Mouse (Mus musculus): ENCODE data around the gene Foxo4. TPM values are rescaled to one million over a fixed set of nuclear protein-coding genes. Genes with fewer than 3 reads are reported as not detected.
A peak's percentile ranks its signal among the peaks of the same experiment; 100 is the strongest.

Foxo4 gene
- polyA plus RNA-seq, 1 experiment from 2014 or later, result 1.3 TPM

- 91% methylated on average over 3 of the region's 3 CpGs for WGBS
Measured at GRCm38 (mm10) chrX:101287543-101287942, 33.2 kb downstream of the Foxo4 start.

GRCm38 (mm10) chrX:101288432-101288831 lies 34.1 kb downstream of the Foxo4 start:
- no peaks in the 10 kb centered on the region for H3K9me3 ChIP-seq (ENCODE audit: control insufficient read depth, low read length)
- H3K4me3 ChIP-seq (ENCODE audit: low read depth, low read length), result no peak overlapping the region
- no peak overlapping the region for H3K4me2 ChIP-seq
- DNase-seq (ENCODE audit: low spot score, missing footprints), result no peak
- H3K27ac ChIP-seq (ENCODE audit: low read depth, low read length), result no peak overlapping the region
- H3K36me3 ChIP-seq (ENCODE audit: control insufficient read depth, insufficient read depth, low read length), result no peaks in the 10 kb centered on the region; the same call in 1 of the 2 replicates
- H3K9ac ChIP-seq (ENCODE audit: low read length), result no peak overlapping the region
- ATAC-seq (ENCODE audit: low FRiP score), result no peak
- H3K4me1 ChIP-seq (ENCODE audit: control insufficient read depth, insufficient read depth, low read length), result no peaks in the 10 kb centered on the region
- no peaks in the 10 kb centered on the region; the same call in 1 of the 2 replicates for H3K27me3 ChIP-seq (ENCODE audit: control insufficient read depth, insufficient read depth, low read length)
- WGBS, result 94% methylated on average over 6 of the region's 6 CpGs

More at GRCm38 (mm10) chrX:101287543-101287942, 33.2 kb downstream of the Foxo4 start:
- Histone ChIP-seq H3K4me2 (no peak overlapping the region), H3K9ac (ENCODE audit: low read length) (no peak overlapping the region), H3K27ac (ENCODE audit: low read depth, low read length) (no peak overlapping the region), H3K4me3 (ENCODE audit: low read depth, low read length) (no peak overlapping the region), H3K27me3 (ENCODE audit: control insufficient read depth, insufficient read depth, low read length) (no peaks in the 10 kb centered on the region), H3K36me3 (ENCODE audit: control insufficient read depth, insufficient read depth, low read length) (no peaks in the 10 kb centered on the region; the same call in none of the 2 replicates), H3K4me1 (ENCODE audit: control insufficient read depth, insufficient read depth, low read length) (no peaks in the 10 kb centered on the region), H3K9me3 (ENCODE audit: control insufficient read depth, low read length) (no peaks in the 10 kb centered on the region)
- ATAC-seq (ENCODE audit: low FRiP score) (no peak), DNase-seq (ENCODE audit: low spot score, missing footprints) (no peak)

- DNase-seq (ENCODE audit: low spot score, missing footprints) (no peak), ATAC-seq (ENCODE audit: low FRiP score) (no peak)
- Histone ChIP-seq H3K4me2 (no peak overlapping the region), H3K27me3 (ENCODE audit: control insufficient read depth, insufficient read depth, low read length) (no peaks in the 10 kb centered on the region; the same call in 1 of the 2 replicates), H3K36me3 (ENCODE audit: control insufficient read depth, insufficient read depth, low read length) (no peaks in the 10 kb centered on the region; the same call in 1 of the 2 replicates), H3K9me3 (ENCODE audit: control insufficient read depth, low read length) (no peaks in the 10 kb centered on the region), H3K4me1 (ENCODE audit: control insufficient read depth, insufficient read depth, low read length) (no peaks in the 10 kb centered on the region), H3K27ac (ENCODE audit: low read depth, low read length) (no peak overlapping the region), H3K9ac (ENCODE audit: low read length) (no peak overlapping the region), H3K4me3 (ENCODE audit: low read depth, low read length) (no peak overlapping the region)
- 87% methylated on average over 7 of the region's 7 CpGs for WGBS
Measured at GRCm38 (mm10) chrX:101289037-101289436, 34.7 kb downstream of the Foxo4 start.

GRCm38 (mm10) chrX:101290111-101290510 lies 35.8 kb downstream of the Foxo4 start:
- Histone ChIP-seq H3K27ac (ENCODE audit: low read depth, low read length) (no peak overlapping the region), H3K9me3 (ENCODE audit: control insufficient read depth, low read length) (no peaks in the 10 kb centered on the region), H3K4me2 (no peak overlapping the region), H3K9ac (ENCODE audit: low read length) (no peak overlapping the region), H3K4me1 (ENCODE audit: control insufficient read depth, insufficient read depth, low read length) (no peaks in the 10 kb centered on the region), H3K4me3 (ENCODE audit: low read depth, low read length) (no peak overlapping the region), H3K27me3 (ENCODE audit: control insufficient read depth, insufficient read depth, low read length) (no peaks in the 10 kb centered on the region; the same call in 1 of the 2 replicates), H3K36me3 (ENCODE audit: control insufficient read depth, insufficient read depth, low read length) (no peaks in the 10 kb centered on the region; the same call in 1 of the 2 replicates)
- no peak for ATAC-seq (ENCODE audit: low FRiP score)
- 90% methylated on average over 10 of the region's 10 CpGs for WGBS
- DNase-seq (ENCODE audit: low spot score, missing footprints), result no peak

- Histone ChIP-seq H3K4me1 (ENCODE audit: control insufficient read depth, insufficient read depth, low read length) (peaks cover 17% of the 10 kb centered on the region), H3K9ac (ENCODE audit: low read length) (peak within 1 kb of the TSS; percentile 61), H3K36me3 (ENCODE audit: control insufficient read depth, insufficient read depth, low read length) (no peaks in the 10 kb centered on the region), H3K9me3 (ENCODE audit: control insufficient read depth, low read length) (no peaks in the 10 kb centered on the region), H3K4me3 (ENCODE audit: low read depth, low read length) (peak within 1 kb of the TSS; percentile 38), H3K27me3 (ENCODE audit: control insufficient read depth, insufficient read depth, low read length) (0 out of 2 replicates have a peak, but pooled peaks cover 4% of the 10 kb centered on the region), H3K4me2 (peak within 1 kb of the TSS; percentile 47), H3K27ac (ENCODE audit: low read depth, low read length) (peak within 1 kb of the TSS; percentile 35; the same call in 1 of the 2 replicates)
- peak; percentile 88 for DNase-seq (ENCODE audit: low spot score, missing footprints)
- ATAC-seq (ENCODE audit: low FRiP score), result peak; percentile 13
- WGBS, result 27% methylated on average over 24 of the region's 24 CpGs
Measured at GRCm38 (mm10) chrX:101299055-101299454, 44.7 kb downstream of the Foxo4 start, which contains the start of gene Nlgn3. Gene Nlgn3, plus strand, starts transcription at chrX:101299168.

GRCm38 (mm10) chrX:101299473-101300426 lies 45.4 kb downstream of the Foxo4 start:
- Histone ChIP-seq H3K4me2 (peak overlapping the region; percentile 47), H3K27me3 (ENCODE audit: control insufficient read depth, insufficient read depth, low read length) (0 out of 2 replicates have a peak, but pooled peaks cover 4% of the 10 kb centered on the region), H3K27ac (ENCODE audit: low read depth, low read length) (peak overlapping the region; percentile 35; the same call in 1 of the 2 replicates), H3K4me1 (ENCODE audit: control insufficient read depth, insufficient read depth, low read length) (peaks cover 20% of the 10 kb centered on the region), H3K9ac (ENCODE audit: low read length) (peak overlapping the region; percentile 61), H3K36me3 (ENCODE audit: control insufficient read depth, insufficient read depth, low read length) (no peaks in the 10 kb centered on the region), H3K9me3 (ENCODE audit: control insufficient read depth, low read length) (no peaks in the 10 kb centered on the region), H3K4me3 (ENCODE audit: low read depth, low read length) (peak overlapping the region; percentile 38)
- ATAC-seq (ENCODE audit: low FRiP score), result peak; percentile 83
- peak; percentile 91 for DNase-seq (ENCODE audit: low spot score, missing footprints)
- 38% methylated on average over 6 of the region's 13 CpGs for WGBS

GRCm38 (mm10) chrX:101300427-101301030 lies 46.2 kb downstream of the Foxo4 start:
- peak; percentile 88 for DNase-seq (ENCODE audit: low spot score, missing footprints)
- Histone ChIP-seq H3K4me1 (ENCODE audit: control insufficient read depth, insufficient read depth, low read length) (peaks cover 20% of the 10 kb centered on the region), H3K27ac (ENCODE audit: low read depth, low read length) (peak overlapping the region; percentile 25; the same call in 1 of the 2 replicates), H3K4me3 (ENCODE audit: low read depth, low read length) (peak overlapping the region; percentile 38), H3K36me3 (ENCODE audit: control insufficient read depth, insufficient read depth, low read length) (no peaks in the 10 kb centered on the region), H3K27me3 (ENCODE audit: control insufficient read depth, insufficient read depth, low read length) (0 out of 2 replicates have a peak, but pooled peaks cover 4% of the 10 kb centered on the region), H3K4me2 (peak overlapping the region; percentile 47), H3K9me3 (ENCODE audit: control insufficient read depth, low read length) (no peaks in the 10 kb centered on the region), H3K9ac (ENCODE audit: low read length) (peak overlapping the region; percentile 48)
- 25% methylated on average over 12 of the region's 13 CpGs for WGBS
- ATAC-seq (ENCODE audit: low FRiP score), result peak; percentile 66

GRCm38 (mm10) chrX:101301654-101302053 lies 47.3 kb downstream of the Foxo4 start:
- ATAC-seq (ENCODE audit: low FRiP score) (no peak), DNase-seq (ENCODE audit: low spot score, missing footprints) (no peak)
- WGBS, result 69% methylated on average over 9 of the region's 9 CpGs
- Histone ChIP-seq H3K27me3 (ENCODE audit: control insufficient read depth, insufficient read depth, low read length) (0 out of 2 replicates have a peak, but pooled peaks cover 4% of the 10 kb centered on the region), H3K4me2 (peak overlapping the region; percentile 47), H3K9me3 (ENCODE audit: control insufficient read depth, low read length) (no peaks in the 10 kb centered on the region), H3K36me3 (ENCODE audit: control insufficient read depth, insufficient read depth, low read length) (no peaks in the 10 kb centered on the region), H3K4me1 (ENCODE audit: control insufficient read depth, insufficient read depth, low read length) (peaks cover 20% of the 10 kb centered on the region), H3K4me3 (ENCODE audit: low read depth, low read length) (no peak overlapping the region), H3K9ac (ENCODE audit: low read length) (no peak overlapping the region), H3K27ac (ENCODE audit: low read depth, low read length) (no peak overlapping the region)
